Mouse (Mus musculus): ENCODE data around the gene Il16.

Il16 gene

GRCm38 (mm10) chr7:83745413-83746106 is at the start of gene Il16:
Il16 (minus strand) TSS chr7:83745726.
- in situ Hi-C loops (cut with MseI, MboI), result no loop called here

GRCm38 (mm10) chr7:83794705-83795104 is 49.2 kb upstream of the Il16 start, which contains the start of gene Cfap161:
Cfap161 (minus strand) TSS chr7:83794880.
- in situ Hi-C loops (cut with MseI, MboI), result no loop called here

GRCm38 (mm10) chr7:83794006-83794683 is 48.6 kb upstream of the Il16 start:
- in situ Hi-C loops (cut with MseI, MboI), result no loop called here

- in situ Hi-C loops (cut with MseI, MboI), result no loop called here
Observed at GRCm38 (mm10) chr7:83780881-83781280, 35.4 kb upstream of the Il16 start.

GRCm38 (mm10) chr7:83780026-83780425 is 34.5 kb upstream of the Il16 start:
- in situ Hi-C loops (cut with MseI, MboI), result no loop called here

GRCm38 (mm10) chr7:83779028-83779427 is 33.5 kb upstream of the Il16 start:
- in situ Hi-C loops (cut with MseI, MboI), result no loop called here

GRCm38 (mm10) chr7:83778516-83778915 is 33.0 kb upstream of the Il16 start:
- in situ Hi-C loops (cut with MseI, MboI), result no loop called here

GRCm38 (mm10) chr7:83774721-83775120 is 29.2 kb upstream of the Il16 start:
- in situ Hi-C loops (cut with MseI, MboI), result no loop called here

GRCm38 (mm10) chr7:83763674-83764073 is 18.1 kb upstream of the Il16 start:
- in situ Hi-C loops (cut with MseI, MboI), result no loop called here

GRCm38 (mm10) chr7:83762336-83762735 is 16.8 kb upstream of the Il16 start:
- in situ Hi-C loops (cut with MseI, MboI), result no loop called here

GRCm38 (mm10) chr7:83751055-83751454 is 5.5 kb upstream of the Il16 start:
- in situ Hi-C loops (cut with MseI, MboI), result no loop called here

- in situ Hi-C loops (cut with MseI, MboI), result no loop called here
Observed at GRCm38 (mm10) chr7:83748405-83748804, 2.9 kb upstream of the Il16 start.

GRCm38 (mm10) chr7:83746107-83746687 is 671 bp upstream of the Il16 start:
- in situ Hi-C loops (cut with MseI, MboI), result no loop called here

- in situ Hi-C loops (cut with MseI, MboI), result no loop called here
Observed at GRCm38 (mm10) chr7:83745065-83745412, 487 bp downstream of the Il16 start.

- in situ Hi-C loops (cut with MseI, MboI), result no loop called here
Observed at GRCm38 (mm10) chr7:83744250-83744649, 1.3 kb downstream of the Il16 start.

GRCm38 (mm10) chr7:83742690-83743089 is 2.8 kb downstream of the Il16 start:
- in situ Hi-C loops (cut with MseI, MboI), result no loop called here

GRCm38 (mm10) chr7:83742026-83742425 is 3.5 kb downstream of the Il16 start:
- in situ Hi-C loops (cut with MseI, MboI), result no loop called here

- in situ Hi-C loops (cut with MseI, MboI), result no loop called here
Observed at GRCm38 (mm10) chr7:83739680-83740310, 5.7 kb downstream of the Il16 start.

- in situ Hi-C loops (cut with MseI, MboI), result no loop called here
Observed at GRCm38 (mm10) chr7:83738623-83739462, 6.7 kb downstream of the Il16 start.

GRCm38 (mm10) chr7:83737914-83738490 is 7.5 kb downstream of the Il16 start:
- in situ Hi-C loops (cut with MseI, MboI), result no loop called here
